Mouse (Mus musculus) heart, embryonic 10.5 days (tissue): ENCODE measurements at regions not wholly inside any gene's neighbourhood (a gene's known extent, or its start where the extent isn't known, plus 50 kb on each side); places are given as distances from the start of the nearest gene placed in this dataset.
A peak's percentile ranks its signal among the peaks of the same experiment; 100 is the strongest.
"Not testable (repeated sequence)": the region's sequence is repeated elsewhere in the genome, so short reads cannot be mapped to it uniquely, and the experiment has no call there.

Source experiments
- DNase-seq: peaks from one replicate; pipeline ENCODE4 v3.0.0-alpha.2; 2017; ENCODE audit warnings: low spot score
- H3K27ac ChIP-seq: fragments of 300-500 bp; sonication (generic); 2 replicates; pipeline ENCODE4 v1.5.1; 2016; ENCODE audit warnings: mild to moderate bottlenecking
- H3K27me3 ChIP-seq: fragments of 300-500 bp; sonication (generic); 2 replicates; pipeline ENCODE4 v1.6.1; 2016; ENCODE audit warnings: mild to moderate bottlenecking; ENCODE audit not compliant: poor library complexity, insufficient read depth, severe bottlenecking
- H3K36me3 ChIP-seq: fragments of 300-500 bp; sonication (generic); 2 replicates; pipeline ENCODE4 v1.6.1; 2016; ENCODE audit warnings: mild to moderate bottlenecking, moderate library complexity
- H3K4me1 ChIP-seq: fragments of 300-500 bp; sonication (generic); 2 replicates; pipeline ENCODE4 v1.6.1; 2016; ENCODE audit warnings: mild to moderate bottlenecking
- H3K4me3 ChIP-seq: fragments of 300-500 bp; sonication (generic); 2 replicates; pipeline ENCODE4 v1.5.1; 2016; ENCODE audit warnings: mild to moderate bottlenecking, moderate library complexity
- H3K9me3 ChIP-seq: fragments of 300-500 bp; sonication (generic); 2 replicates; pipeline ENCODE4 v1.6.1; 2016; ENCODE audit warnings: mild to moderate bottlenecking, moderate library complexity
- WGBS: fragments of 180-500 bp; shearing (Covaris S2); methylation state at CpG from one replicate; pipeline ENCODE4 v1.1.7; 2016; 5-methylcytosine and 5-hydroxymethylcytosine counted together

DNA sequence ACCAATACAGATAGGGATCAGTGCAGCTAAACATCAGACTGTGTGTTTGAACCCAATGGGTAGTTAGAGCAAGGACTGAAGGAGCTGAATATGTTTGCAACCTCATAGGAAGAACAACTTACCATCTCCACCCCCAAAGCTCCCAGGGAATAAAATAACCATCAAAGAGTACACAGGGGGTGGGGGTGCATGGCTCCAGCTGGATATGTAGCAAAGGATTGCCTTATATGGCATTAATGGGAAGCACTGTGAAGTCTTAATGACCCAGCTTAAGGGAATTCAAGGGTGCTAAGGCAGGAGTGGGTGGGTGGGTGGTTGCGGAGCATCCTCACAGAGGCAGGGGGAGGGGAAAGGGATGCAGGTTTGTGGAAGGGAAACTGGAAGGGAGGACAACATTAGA lies 404.0 kb upstream of the Gm12887 start:
- no peaks in the 10 kb centered on the region for H3K36me3 ChIP-seq
- H3K27me3 ChIP-seq: no peaks in the 10 kb centered on the region
- WGBS: 72% methylated on average over 1 of the region's 1 CpGs
- peaks cover 67% of the 10 kb centered on the region for H3K9me3 ChIP-seq
- H3K4me3 ChIP-seq: no peak overlapping the region
- no peak overlapping the region for H3K27ac ChIP-seq
- peak; percentile 71 for DNase-seq
- no peaks in the 10 kb centered on the region for H3K4me1 ChIP-seq

DNA sequence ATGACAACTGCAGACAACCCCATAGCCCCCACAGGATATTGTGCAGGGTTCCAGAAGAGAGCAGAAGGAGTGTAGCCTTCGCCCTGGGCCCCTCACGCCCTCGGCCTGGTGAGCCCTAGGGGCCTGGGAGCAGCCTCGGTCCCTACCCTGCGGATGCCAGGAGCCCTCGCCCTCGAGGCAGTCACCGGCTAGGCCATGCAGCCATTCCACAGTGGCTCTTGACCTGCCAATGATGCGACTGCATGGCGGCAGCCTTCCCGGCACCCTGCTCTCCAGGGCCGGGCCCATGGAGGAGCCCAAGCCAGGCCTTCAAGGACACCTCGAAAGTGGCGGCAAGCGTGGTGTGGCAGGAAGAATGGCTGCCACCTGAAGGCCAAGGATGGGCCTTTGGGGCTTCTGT lies 401.0 kb upstream of the Gm12887 start:
- no peaks in the 10 kb centered on the region for H3K27me3 ChIP-seq
- H3K4me1 ChIP-seq: no peaks in the 10 kb centered on the region
- DNase-seq: peak; percentile 76
- H3K27ac ChIP-seq: no peak overlapping the region
- no peak overlapping the region for H3K4me3 ChIP-seq
- no peaks in the 10 kb centered on the region for H3K36me3 ChIP-seq
- 87% methylated on average over 15 of the region's 15 CpGs for WGBS
- H3K9me3 ChIP-seq: peaks cover 84% of the 10 kb centered on the region

DNA sequence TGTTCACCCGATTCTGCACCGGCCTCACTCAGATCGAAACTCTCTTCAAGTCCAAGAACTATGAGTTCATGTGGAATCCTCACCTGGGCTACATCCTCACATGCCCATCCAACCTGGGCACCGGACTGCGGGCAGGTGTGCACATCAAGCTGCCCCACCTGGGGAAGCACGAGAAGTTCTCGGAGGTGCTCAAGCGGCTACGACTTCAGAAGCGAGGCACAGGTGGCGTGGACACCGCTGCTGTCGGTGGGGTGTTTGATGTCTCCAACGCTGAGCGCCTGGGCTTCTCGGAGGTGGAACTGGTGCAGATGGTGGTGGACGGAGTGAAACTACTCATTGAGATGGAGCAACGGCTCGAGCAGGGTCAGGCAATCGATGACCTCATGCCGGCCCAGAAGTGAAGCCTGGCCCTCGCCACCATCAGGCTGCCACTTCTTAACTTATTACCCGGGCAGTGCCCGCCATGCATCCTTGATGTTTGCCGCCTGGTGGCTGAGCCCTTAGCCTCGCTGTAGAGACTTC lies 387.1 kb upstream of the Gm12887 start:
- not testable (repeated sequence) for DNase-seq, H3K27ac ChIP-seq, H3K36me3 ChIP-seq, H3K4me3 ChIP-seq, H3K4me1 ChIP-seq, H3K27me3 ChIP-seq
- H3K9me3 ChIP-seq: peaks cover 52% of the 10 kb centered on the region
- 92% methylated on average over 26 of the region's 26 CpGs for WGBS

DNA sequence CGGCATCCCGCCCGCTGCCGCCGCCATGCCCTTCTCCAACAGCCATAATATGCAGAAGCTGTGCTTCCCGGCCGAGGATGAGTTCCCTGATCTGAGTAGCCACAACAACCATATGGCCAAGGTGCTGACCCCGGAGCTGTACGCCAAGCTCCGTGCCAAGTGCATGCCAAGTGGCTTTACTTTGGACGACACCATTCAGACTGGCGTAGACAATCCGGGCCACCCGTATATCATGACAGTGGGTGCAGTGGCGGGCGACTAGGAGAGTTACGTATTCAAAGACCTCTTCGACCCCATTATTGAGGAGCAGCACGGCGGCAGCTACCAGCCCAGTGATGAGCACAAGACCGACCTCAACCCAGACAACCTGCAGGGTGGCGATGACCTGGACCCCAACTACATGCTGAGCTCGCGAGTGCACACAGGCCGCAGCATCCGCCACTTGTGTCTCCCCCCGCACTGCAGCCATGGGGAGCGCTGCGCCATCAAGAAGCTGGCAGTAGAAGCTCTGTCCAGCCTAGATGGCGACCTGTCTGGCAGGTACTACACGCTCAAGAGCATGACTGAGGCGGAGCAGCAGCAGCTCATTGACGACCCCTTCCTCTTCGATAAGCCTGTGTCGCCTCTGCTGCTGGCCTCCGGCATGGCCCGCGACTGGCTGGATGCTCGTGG lies 386.4 kb upstream of the Gm12887 start:
- no peaks in the 10 kb centered on the region for H3K4me1 ChIP-seq
- no peak for DNase-seq
- H3K36me3 ChIP-seq: no peaks in the 10 kb centered on the region
- H3K27me3 ChIP-seq: no peaks in the 10 kb centered on the region
- no peak overlapping the region for H3K4me3 ChIP-seq
- no peak overlapping the region for H3K27ac ChIP-seq
- peaks cover 58% of the 10 kb centered on the region for H3K9me3 ChIP-seq
- WGBS: 89% methylated on average over 39 of the region's 39 CpGs

DNA sequence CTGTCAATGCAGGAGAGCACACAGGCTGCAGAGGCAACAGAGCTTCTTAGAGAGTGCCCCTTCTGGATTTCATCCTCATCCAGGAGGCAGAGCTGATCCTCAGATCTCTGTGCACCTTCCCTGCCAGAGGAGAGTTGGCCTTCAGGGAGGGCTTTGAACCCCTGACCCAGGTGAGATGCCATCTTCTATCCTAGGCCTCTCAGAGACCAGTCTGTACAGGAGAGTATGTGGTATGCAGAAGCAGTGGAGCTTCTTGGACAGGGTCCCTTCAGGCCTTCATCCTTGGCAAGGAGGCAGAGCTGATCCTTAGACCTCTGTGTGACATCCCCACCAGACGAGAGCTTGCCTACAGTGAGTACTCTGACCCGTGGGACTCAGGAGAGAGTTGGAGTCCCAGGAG lies 364.8 kb upstream of the Gm12887 start:
- no peaks in the 10 kb centered on the region for H3K4me1 ChIP-seq
- no peak for DNase-seq
- 72% methylated on average over 2 of the region's 2 CpGs for WGBS
- H3K27ac ChIP-seq: no peak overlapping the region
- no peaks in the 10 kb centered on the region for H3K36me3 ChIP-seq
- H3K27me3 ChIP-seq: no peaks in the 10 kb centered on the region
- H3K4me3 ChIP-seq: no peak overlapping the region
- H3K9me3 ChIP-seq: peaks cover 60% of the 10 kb centered on the region

DNA sequence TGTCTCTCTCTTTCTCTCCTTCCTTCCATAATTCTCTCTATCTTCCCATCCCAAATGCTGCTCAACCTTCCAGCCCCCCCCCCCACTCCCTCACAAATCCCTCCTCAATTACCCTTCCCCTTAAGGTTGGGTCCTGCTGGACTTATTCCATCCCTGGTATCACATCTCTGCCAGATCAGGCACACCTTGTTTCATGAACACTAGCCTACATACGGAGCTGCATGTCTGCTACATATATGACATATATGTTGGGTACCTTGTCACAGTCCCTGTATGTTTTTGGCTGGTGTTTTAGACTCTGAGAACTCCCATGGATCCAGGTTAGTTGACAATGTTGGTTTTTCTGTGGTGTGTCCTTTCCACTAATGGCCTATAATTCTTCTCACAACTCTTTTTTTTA lies 363.5 kb upstream of the Gm12887 start:
- no peak for DNase-seq
- 66% methylated on average over 1 of the region's 1 CpGs for WGBS
- no peak overlapping the region for H3K27ac ChIP-seq
- no peaks in the 10 kb centered on the region for H3K36me3 ChIP-seq
- H3K27me3 ChIP-seq: no peaks in the 10 kb centered on the region
- peaks cover 60% of the 10 kb centered on the region for H3K9me3 ChIP-seq
- no peaks in the 10 kb centered on the region for H3K4me1 ChIP-seq
- no peak overlapping the region for H3K4me3 ChIP-seq

DNA sequence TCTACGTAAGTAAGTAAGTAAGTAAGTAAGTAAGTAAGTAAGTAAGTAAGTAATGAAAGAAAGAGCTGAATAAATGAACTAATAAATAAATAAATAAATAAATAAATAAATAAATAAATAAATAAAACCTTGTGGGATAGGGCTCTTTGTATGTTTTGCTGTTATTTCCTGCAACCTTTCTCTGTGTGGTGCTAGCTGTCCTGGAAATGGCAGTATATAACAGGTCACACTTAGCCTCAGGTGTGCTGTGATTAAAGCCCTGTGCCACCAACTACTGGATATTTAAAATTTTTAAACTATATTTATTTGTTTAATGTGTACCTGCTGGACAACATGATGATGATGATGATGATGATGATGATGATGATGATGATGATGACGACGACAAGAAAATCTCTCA lies 353.9 kb upstream of the Gm12887 start:
- peaks cover 19% of the 10 kb centered on the region for H3K9me3 ChIP-seq
- 81% methylated on average over 3 of the region's 3 CpGs for WGBS
- H3K4me3 ChIP-seq: no peak overlapping the region
- no peaks in the 10 kb centered on the region for H3K36me3 ChIP-seq
- no peak overlapping the region for H3K27ac ChIP-seq
- DNase-seq: no peak
- H3K27me3 ChIP-seq: no peaks in the 10 kb centered on the region
- H3K4me1 ChIP-seq: no peaks in the 10 kb centered on the region
